In genomic region chr7:141060426-141061242, GRCm38 (mm10) we compare ENCODE assay signal across 9 mouse cellular contexts. TPM values are rescaled to one million over a fixed set of nuclear protein-coding genes. Genes with fewer than 3 reads are reported as not detected.
DNase-seq lines count a peak whose midpoint lies in the region; ATAC-seq and TF ChIP-seq lines count a peak whose summit lies in the region.
"Had no signal": no experiment of that assay in that cellular context is flagged by ENCODE, and none has a peak within 500 bp of the region (broad histone marks: within the 10 kb centered on the region; RNA-seq: fewer than 3 reads in every experiment).

B4galnt4 (plus strand) TSS chr7:141061104.

- peaks cover 55% of the 10 kb centered on the region for H3K36me3 ChIP-seq in hindbrain, embryonic 10.5 days
- 0 out of 2 replicates have a peak, but pooled peaks cover 15% of the 10 kb centered on the region for H3K36me3 ChIP-seq in lung, embryonic 14.5 days (ENCODE audit: insufficient read depth)

- WGBS in hindbrain, embryonic 10.5 days: under 1% methylated on average over 72 of the region's 72 CpGs
- under 1% methylated on average over 72 of the region's 72 CpGs for WGBS in lung, embryonic 14.5 days

- no peaks in the 10 kb centered on the region for H3K9me3 ChIP-seq in hindbrain, embryonic 10.5 days
- H3K9me3 ChIP-seq in lung, embryonic 14.5 days (ENCODE audit: low read depth, low read length): no peaks in the 10 kb centered on the region

- H3K4me1 ChIP-seq in hindbrain, embryonic 10.5 days (replicated peaks): peaks cover 35% of the 10 kb centered on the region
- H3K4me1 ChIP-seq in lung, embryonic 14.5 days (ENCODE audit: insufficient read depth): peaks cover 13% of the 10 kb centered on the region

- H3K9ac ChIP-seq in lung, embryonic 14.5 days: peak within 1 kb of the TSS; percentile 82

- no peak for TF ChIP-seq CTCF in lung, embryonic 14.5 days (IDR thresholded peaks at IDR 0.05; ENCODE audit: low read depth)

- H3K27ac ChIP-seq in hindbrain, embryonic 10.5 days: peak within 1 kb of the TSS; percentile 98
- no peak within 1 kb of the TSS for H3K27ac ChIP-seq in lung, embryonic 14.5 days (ENCODE audit: low read depth)
- H3K27ac ChIP-seq: macrophage had no signal

- H3K4me3 ChIP-seq in hindbrain, embryonic 10.5 days: peak within 1 kb of the TSS; percentile 84
- peak within 1 kb of the TSS; percentile 70 for H3K4me3 ChIP-seq in lung, embryonic 14.5 days (ENCODE audit: low read depth, low read length)

- peaks cover 8% of the 10 kb centered on the region; the same call in 1 of the 2 replicates for H3K27me3 ChIP-seq in hindbrain, embryonic 10.5 days (ENCODE audit: insufficient read depth, poor library complexity, severe bottlenecking)
- H3K27me3 ChIP-seq in lung, embryonic 14.5 days (ENCODE audit: insufficient read depth, low read length): peaks cover 9% of the 10 kb centered on the region; the same call in 1 of the 2 replicates

- DNase-seq in R1 (ENCODE audit: low read depth, low spot score): peak; percentile 88
- DNase-seq in cerebellum, adult 8-10 months: peak; percentile 91
- DNase-seq in forelimb bud, embryonic 11.5 days (ENCODE audit: low read depth, low spot score): peak; percentile 86
- peak; percentile 89 for DNase-seq in hindbrain, embryonic 10.5 days (ENCODE audit: low spot score)
- peak; percentile 86 to 91 for DNase-seq in layer of hippocampus, postnatal 10 days (ENCODE audit: low spot score in 2 of 2)
- peak; percentile 87 for DNase-seq in lung, embryonic 14.5 days
- DNase-seq in ovary, postnatal 10 days (ENCODE audit: low spot score): peak; percentile 38
- DNase-seq in yolk sac, embryonic 10.5 days (ENCODE audit: low spot score): peak; percentile 70

- peak; percentile 95 for ATAC-seq in lung, embryonic 14.5 days (ENCODE audit: insufficient read depth)

- H3K4me2 ChIP-seq in lung, embryonic 14.5 days: peak within 1 kb of the TSS; percentile 96

RNA-seq across cellular contexts. Expression of gene B4galnt4, which starts in this region (rescaled TPM):
- 26.4 and 35.1 TPM in 2 replicates for polyA plus RNA-seq in hindbrain, embryonic 10.5 days (2016; fragmentation: Nextera tagmentation; extraction: Ambion mirVana)
- total RNA-seq in layer of hippocampus, postnatal 10 days (2021): 100 to 1,000 TPM; 103 to 123 TPM
- 5.6 and 7.1 TPM in 2 replicates for polyA plus RNA-seq in lung, embryonic 14.5 days (2014; fragmentation: Nextera tagmentation; extraction: Ambion mirVana)
- polyA plus RNA-seq: macrophage had no signal

Comparison
In these comparisons a context has a peak if more than half of its experiments do, and no peak if none do; other contexts are left out.
1. DNase-seq: peak in every context shown above with its lines; median percentile 91 in cerebellum, adult 8-10 months; 89 in hindbrain, embryonic 10.5 days; 88 in layer of hippocampus, postnatal 10 days; 88 in R1; 87 in lung, embryonic 14.5 days; 86 in forelimb bud, embryonic 11.5 days; 70 in yolk sac, embryonic 10.5 days; 38 in ovary, postnatal 10 days.